ENCODE assay signal across 35 mouse cellular contexts in the genomic region with DNA sequence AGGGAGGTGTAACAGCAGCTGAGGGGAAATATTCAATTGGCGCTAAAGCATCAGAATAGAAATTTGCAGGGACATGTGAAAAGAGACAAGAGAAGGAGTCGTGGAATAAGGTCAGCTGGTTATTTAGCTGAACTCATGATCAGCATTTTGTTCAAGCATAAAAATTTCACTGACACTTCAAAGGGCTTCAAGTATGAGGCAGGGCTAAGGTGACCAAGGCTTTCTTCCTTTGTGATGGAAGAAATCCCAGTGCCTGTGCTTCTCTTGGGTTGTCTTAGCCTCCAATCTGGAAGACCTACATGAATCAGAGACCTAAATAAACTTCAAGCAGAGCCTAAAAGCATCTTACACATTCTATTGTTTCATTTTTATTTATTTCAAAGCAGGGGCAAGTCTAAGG.
"Had no signal": no experiment of that assay in that cellular context is flagged by ENCODE, and none has a peak within 500 bp of the region (broad histone marks: within the 10 kb centered on the region; RNA-seq: fewer than 3 reads in every experiment).

No protein-coding gene starts in this region.

- H3K9me3 ChIP-seq: heart, embryonic 10.5 days; heart, embryonic 12.5 days; heart, embryonic 13.5 days; heart, embryonic 15.5 days; hindbrain, embryonic 10.5 days; hindbrain, embryonic 12.5 days; hindbrain, embryonic 13.5 days; hindbrain, embryonic 15.5 days; intestine, embryonic 15.5 days; kidney, embryonic 15.5 days had no signal

- H3K27ac ChIP-seq: heart, embryonic 10.5 days; heart, embryonic 13.5 days; heart, embryonic 15.5 days; hindbrain, embryonic 10.5 days; hindbrain, embryonic 12.5 days; hindbrain, embryonic 13.5 days; hindbrain, embryonic 14.5 days; hindbrain, embryonic 15.5 days; hindbrain, postnatal 0 days; intestine, embryonic 15.5 days; kidney, embryonic 15.5 days; kidney, postnatal 0 days; layer of hippocampus, adult 2 months had no signal

- H3K4me2 ChIP-seq: heart, embryonic 11.5 days; heart, embryonic 12.5 days; heart, embryonic 13.5 days; heart, embryonic 15.5 days; hindbrain, embryonic 12.5 days; hindbrain, embryonic 13.5 days; hindbrain, embryonic 14.5 days; hindbrain, embryonic 15.5 days; intestine, embryonic 15.5 days; kidney, embryonic 15.5 days had no signal

- H3K9ac ChIP-seq: heart, embryonic 12.5 days; heart, embryonic 13.5 days; heart, embryonic 15.5 days; hindbrain, embryonic 12.5 days; hindbrain, embryonic 13.5 days; hindbrain, embryonic 14.5 days; hindbrain, embryonic 15.5 days; intestine, embryonic 15.5 days; kidney, embryonic 15.5 days had no signal

- H3K27me3 ChIP-seq: heart, embryonic 12.5 days; heart, embryonic 13.5 days; heart, embryonic 15.5 days; hindbrain, embryonic 12.5 days; hindbrain, embryonic 13.5 days; hindbrain, embryonic 15.5 days; intestine, embryonic 15.5 days; kidney, embryonic 15.5 days had no signal

- DNase-seq: heart, postnatal 10 days; heart, postnatal 14 days; heart, postnatal 36 days; heart, postnatal 4 days; kidney, adult 11 months; kidney, adult 18-20 months; kidney, adult 2 months; kidney, adult 8-10 months; kidney, adult 9 months; kidney, postnatal 10 days; kidney, postnatal 14 days; kidney, postnatal 25 days; kidney, postnatal 36 days; kidney, postnatal 4 days; layer of hippocampus, adult 9-11 months; layer of hippocampus, postnatal 36 days had no signal

- ATAC-seq: hindbrain, embryonic 16.5 days; hindbrain, postnatal 0 days; inflammation-experienced regulatory T-cells, adult 6 months; intestine, embryonic 15.5 days; intestine, embryonic 16.5 days; intestine, postnatal 0 days had no signal

- H3K36me3 ChIP-seq: heart, embryonic 10.5 days; heart, embryonic 12.5 days; heart, embryonic 13.5 days; heart, embryonic 15.5 days; hindbrain, embryonic 10.5 days; hindbrain, embryonic 12.5 days; hindbrain, embryonic 13.5 days; hindbrain, embryonic 15.5 days; intestine, embryonic 15.5 days; kidney, embryonic 15.5 days had no signal

- H3K4me1 ChIP-seq: heart, embryonic 10.5 days; heart, embryonic 12.5 days; heart, embryonic 13.5 days; heart, embryonic 15.5 days; hindbrain, embryonic 10.5 days; hindbrain, embryonic 12.5 days; hindbrain, embryonic 13.5 days; hindbrain, embryonic 15.5 days; intestine, embryonic 15.5 days; kidney, embryonic 15.5 days had no signal

- H3K4me3 ChIP-seq: heart, embryonic 10.5 days; heart, embryonic 12.5 days; heart, embryonic 13.5 days; heart, embryonic 15.5 days; hindbrain, embryonic 10.5 days; hindbrain, embryonic 12.5 days; hindbrain, embryonic 13.5 days; hindbrain, embryonic 15.5 days; intestine, embryonic 15.5 days; kidney, embryonic 15.5 days; layer of hippocampus, adult 2 months had no signal
